Mouse (Mus musculus) embryo, embryonic 10 days (tissue): ENCODE measurements around the gene Hgd.

Experiments
- DNase-seq: peaks from one replicate; pipeline ENCODE4 v3.0.0-alpha.2; 2015; ENCODE audit warnings: low spot score

Hgd gene

GRCm38 (mm10) chr16:37579994-37580393 is at the start of gene Hgd:
Hgd (plus strand) TSS chr16:37580153.
- no peak for DNase-seq

GRCm38 (mm10) chr16:37530170-37530569 is 49.8 kb upstream of the Hgd start:
- peak; percentile 13 for DNase-seq

DNA sequence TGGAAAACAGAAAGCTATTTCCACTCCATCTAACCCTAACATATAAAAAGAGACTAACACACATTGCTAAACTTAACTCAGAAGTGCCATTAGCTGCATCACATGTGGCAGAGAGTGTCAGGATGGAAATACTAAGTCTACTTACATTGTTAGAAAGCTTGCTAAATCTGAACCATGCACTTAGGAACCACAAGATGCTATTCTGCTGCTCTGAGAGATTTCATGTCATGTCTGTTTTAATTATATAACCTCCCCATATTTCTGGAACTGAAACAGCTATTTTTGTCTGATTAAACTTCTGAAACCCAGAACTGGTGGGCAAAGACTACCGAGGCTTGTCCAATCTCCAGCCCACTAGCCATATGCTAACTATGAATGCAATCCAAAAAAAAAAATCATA is 47.9 kb upstream of the Hgd start:
- DNase-seq, result no peak

GRCm38 (mm10) chr16:37533369-37534068 is 46.4 kb upstream of the Hgd start:
- no peak for DNase-seq

GRCm38 (mm10) chr16:37539240-37539610 is 40.7 kb upstream of the Hgd start:
- no peak for DNase-seq

- peak; percentile 99 for DNase-seq
Observed at GRCm38 (mm10) chr16:37539611-37540580, 40.1 kb upstream of the Hgd start, which contains the start of the genes Gtf2e1 and Rabl3. Gtf2e1 (minus strand) TSS chr16:37539789. Rabl3 (plus strand) TSS chr16:37539885.

- no peak for DNase-seq
Observed at GRCm38 (mm10) chr16:37540776-37541175, 39.2 kb upstream of the Hgd start.

- no peak for DNase-seq
Observed at GRCm38 (mm10) chr16:37546312-37546711, 33.6 kb upstream of the Hgd start.

- no peak for DNase-seq
Observed at GRCm38 (mm10) chr16:37550266-37550665, 29.7 kb upstream of the Hgd start.

GRCm38 (mm10) chr16:37550981-37551380 is 29.0 kb upstream of the Hgd start:
- DNase-seq, result no peak

GRCm38 (mm10) chr16:37552824-37553223 is 27.1 kb upstream of the Hgd start:
- DNase-seq, result no peak

DNA sequence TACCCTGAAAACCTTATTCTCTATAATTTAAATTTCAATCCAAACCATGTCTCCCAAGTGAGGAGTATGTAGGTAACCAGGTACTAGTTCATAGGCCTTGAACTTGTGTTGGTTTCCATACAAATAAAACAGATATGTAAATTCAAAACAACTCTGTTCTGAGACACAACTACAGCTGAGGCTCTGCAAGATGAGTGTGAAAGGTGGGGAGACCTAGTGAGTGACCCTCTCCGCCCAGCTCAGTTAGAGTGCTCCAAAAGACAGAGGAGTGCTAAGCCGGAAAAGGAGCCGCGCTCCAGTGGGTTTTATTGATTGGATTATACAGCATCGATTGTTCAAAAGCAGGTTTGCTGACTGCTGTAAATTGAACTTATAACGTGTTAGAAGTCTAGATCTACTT is 17.5 kb upstream of the Hgd start:
- no peak for DNase-seq

DNA sequence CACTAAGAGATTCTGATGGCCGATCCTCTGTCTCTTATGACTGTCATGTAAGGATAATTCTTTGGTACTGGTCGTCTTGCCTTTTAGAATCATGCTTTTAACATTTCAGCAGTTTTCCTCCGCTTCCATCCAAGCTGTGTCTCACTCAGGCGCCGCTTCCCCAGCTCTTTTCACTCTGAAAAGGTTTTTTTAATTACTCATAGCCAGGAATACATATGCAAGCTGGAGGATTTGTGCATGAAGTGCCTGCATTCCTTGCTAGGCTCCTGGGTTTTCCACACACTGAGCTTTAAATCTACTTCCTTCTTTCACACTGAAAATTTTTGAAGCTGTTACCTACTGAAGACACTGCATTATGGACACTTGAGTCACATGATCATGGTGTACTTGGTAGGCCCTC is 17.0 kb upstream of the Hgd start:
- no peak for DNase-seq

DNA sequence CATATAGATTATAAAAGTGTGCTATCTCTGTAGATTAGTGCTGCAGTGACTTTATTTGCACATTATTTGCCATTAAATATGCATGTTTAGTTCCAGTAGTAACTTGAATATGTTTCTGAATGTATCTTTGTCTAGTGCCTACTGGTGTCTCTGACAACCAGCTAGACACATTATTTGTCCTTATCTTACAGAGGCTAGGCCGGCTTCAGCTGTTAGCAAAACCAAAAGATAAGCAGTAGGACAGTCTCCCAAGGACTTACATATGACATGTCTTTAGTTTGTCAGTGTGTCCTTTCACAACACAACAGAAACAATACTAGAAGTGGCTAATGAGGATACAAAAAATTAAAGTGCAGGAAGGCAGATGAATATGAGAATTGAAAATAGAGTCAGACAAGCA is 14.8 kb upstream of the Hgd start:
- DNase-seq, result no peak

- DNase-seq, result no peak
Observed at GRCm38 (mm10) chr16:37566107-37566506, 13.8 kb upstream of the Hgd start.

- DNase-seq, result no peak
Observed at GRCm38 (mm10) chr16:37567113-37568050, 12.6 kb upstream of the Hgd start.

- DNase-seq, result no peak
Observed at GRCm38 (mm10) chr16:37571554-37571953, 8.4 kb upstream of the Hgd start.

GRCm38 (mm10) chr16:37572117-37572754 is 7.7 kb upstream of the Hgd start:
- DNase-seq, result no peak

DNA sequence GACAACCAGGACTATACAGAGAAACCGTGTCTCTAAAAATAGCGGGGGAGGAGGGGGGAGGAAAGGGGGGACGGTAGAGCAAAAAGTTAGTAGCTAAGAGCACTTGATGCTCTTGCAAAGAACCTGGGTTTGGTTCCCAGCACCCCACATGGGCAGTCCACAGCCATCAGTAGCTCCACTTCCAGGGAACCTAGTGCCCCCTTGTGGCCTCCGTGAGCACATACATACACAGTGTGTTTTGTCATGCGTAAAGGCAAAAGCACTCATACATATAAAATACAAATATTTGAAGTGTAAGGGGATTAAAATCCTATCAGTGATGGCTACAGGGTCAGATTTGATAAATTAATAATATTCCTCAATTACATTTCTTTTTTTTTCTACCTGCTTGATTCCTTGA is 6.9 kb upstream of the Hgd start:
- no peak for DNase-seq

DNA sequence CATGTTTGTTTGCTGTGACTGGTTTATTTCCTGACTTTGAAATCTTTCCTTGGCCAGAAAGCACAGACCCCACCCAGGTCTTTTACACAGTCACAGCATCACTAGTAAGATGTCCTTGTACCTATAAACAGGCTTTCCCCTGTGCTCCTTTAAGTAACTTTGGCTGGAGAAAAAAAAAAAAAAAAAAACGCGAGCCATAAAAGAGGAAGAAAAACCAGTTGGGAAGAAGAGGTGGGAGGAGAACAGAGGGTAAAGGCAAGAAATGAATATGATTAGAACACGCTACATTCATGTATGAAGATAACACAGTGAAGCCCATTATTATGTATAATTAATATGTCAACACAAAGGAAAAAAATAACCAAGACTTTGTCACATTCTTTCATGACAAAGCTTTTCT is 4.6 kb upstream of the Hgd start:
- no peak for DNase-seq

- no peak for DNase-seq
Observed at GRCm38 (mm10) chr16:37579591-37579990, 362 bp upstream of the Hgd start.

GRCm38 (mm10) chr16:37580651-37581050 is 698 bp downstream of the Hgd start:
- no peak for DNase-seq
